Mouse (Mus musculus) frontal cortex, postnatal 25 days (tissue): ENCODE measurements around the gene Aim2.
"Not testable (repeated sequence)": the region's sequence is repeated elsewhere in the genome, so short reads cannot be mapped to it uniquely, and the experiment has no call there.

Experiments used
- DNase-seq, 2 experiments: peaks; one replicate each; pipeline ENCODE4 v3.0.0; 2022; ENCODE audit warnings: low spot score in 2 of 2

Aim2 gene

GRCm38 (mm10) chr1:173350372-173350957, at the start of gene Aim2:
Aim2 (plus strand) TSS chr1:173350879.
- no peak for DNase-seq

DNA sequence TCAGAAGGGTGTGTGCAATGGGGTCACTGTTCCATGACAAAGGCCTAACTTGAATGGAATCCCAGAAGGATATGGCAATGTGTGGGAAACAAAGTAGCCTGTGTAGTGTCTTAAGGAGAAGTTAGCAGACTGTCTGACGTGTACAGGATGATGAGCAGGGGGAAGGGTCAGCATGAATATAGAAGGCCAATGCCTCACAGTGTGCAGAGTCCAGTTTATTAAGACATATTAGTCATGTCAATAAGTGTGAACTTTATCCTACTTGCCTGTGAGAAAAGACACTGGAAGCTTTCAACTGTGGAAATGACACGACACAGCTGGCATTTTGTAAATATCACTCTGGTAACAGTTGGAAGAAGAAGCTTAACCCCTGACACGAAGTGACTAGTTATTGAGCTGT, 47.9 kb upstream of the Aim2 start:
- DNase-seq: not testable (repeated sequence)

DNA sequence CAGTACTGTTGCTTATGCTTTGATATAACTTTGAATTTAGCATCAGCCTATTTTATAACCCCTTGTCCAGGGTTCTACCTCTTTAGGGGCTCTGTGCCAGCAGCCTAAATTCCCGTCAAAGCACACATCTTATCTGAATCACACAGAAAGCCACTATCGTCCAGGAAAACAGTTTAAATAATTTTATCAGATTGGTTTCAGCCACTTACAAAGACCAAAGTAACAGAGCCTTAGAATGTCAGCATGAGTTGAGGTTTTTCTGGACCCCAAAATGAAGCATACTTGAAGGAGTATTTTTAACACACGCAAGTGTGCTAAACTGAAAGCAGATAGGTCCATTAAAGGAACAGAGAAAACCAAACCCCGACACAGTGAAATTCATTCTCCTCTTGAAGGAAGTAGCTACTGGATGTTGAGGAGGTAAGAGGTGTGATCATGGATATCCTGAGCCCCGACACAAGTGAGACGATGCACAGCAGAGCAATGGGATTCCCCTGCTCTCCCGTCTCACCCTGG, 37.1 kb upstream of the Aim2 start:
- not testable (repeated sequence) for DNase-seq

DNA sequence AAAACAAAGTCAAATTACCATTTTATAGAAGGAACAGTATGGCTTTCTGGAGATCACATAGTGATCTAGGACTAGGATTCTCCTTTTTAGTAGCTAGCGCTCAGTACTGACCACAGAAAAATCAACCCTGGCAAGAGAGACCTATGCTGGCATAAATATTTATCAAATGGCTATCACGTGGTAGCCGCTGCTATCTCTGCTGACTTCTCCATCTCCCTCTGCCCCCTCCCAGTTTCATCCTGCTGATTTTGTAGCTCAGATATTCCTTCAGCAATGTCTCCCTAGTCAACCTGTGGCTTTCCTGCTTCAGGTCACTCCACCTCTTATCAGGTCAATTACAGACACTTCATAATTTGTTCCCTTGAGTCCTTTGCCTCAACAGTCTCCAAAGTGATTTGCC, 35.0 kb upstream of the Aim2 start:
- no peak for DNase-seq

DNA sequence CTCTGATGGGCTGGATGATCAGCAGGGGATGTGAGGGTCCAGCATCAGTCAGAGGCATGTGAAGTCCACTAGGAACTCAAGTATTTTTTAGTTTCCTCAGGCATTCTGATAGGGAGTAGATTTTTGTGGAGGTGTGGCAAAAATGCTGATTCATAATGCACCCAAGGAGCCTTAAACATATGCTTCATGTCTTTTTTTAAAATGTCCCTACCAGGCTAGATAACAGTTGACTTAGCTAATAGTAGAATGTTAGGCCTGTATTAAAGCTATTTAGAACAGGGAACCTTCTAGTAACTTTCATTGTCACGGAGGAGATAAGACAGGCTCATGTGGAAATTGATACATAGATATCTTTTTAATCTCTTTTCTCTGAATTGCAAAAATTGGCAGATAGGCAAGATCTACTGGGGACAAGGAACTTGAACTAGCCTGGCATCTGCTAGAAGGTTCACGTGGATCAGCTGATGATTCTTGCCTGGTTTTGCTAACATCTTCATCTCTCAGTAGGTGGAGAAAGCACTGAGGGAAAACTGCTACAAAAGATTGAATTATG, 32.7 kb upstream of the Aim2 start:
- no peak for DNase-seq

DNA sequence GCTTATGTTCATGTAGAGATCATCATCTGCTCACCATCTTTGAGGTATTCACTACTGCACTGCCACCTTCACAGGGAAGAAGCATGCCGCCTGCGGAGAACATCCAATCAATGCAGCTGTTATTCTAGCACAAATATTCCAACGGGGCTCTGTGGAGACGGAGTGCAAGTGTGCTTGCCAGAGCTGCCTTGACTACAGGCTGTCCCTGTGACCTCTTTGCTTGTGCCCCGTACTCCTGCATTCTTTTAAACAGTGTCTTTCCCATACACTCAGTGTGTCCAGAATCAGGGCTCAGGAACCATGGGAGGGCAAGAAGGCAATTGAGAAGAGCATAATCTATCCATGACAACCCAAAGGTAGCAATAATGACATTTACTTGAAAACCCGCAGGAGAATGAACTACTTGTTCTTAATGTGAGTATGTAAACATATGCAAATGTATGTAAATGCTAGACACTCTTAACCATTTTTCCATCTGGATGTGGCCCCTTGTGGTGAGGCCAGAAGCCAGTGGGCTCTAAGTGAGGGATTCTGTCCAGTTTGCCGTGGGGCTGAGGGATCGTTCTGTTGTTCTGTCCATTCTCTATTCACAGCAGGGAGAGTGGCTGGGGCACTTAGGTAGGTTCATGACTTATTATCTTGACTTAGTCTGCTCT, 29.0 kb upstream of the Aim2 start:
- DNase-seq: no peak

DNA sequence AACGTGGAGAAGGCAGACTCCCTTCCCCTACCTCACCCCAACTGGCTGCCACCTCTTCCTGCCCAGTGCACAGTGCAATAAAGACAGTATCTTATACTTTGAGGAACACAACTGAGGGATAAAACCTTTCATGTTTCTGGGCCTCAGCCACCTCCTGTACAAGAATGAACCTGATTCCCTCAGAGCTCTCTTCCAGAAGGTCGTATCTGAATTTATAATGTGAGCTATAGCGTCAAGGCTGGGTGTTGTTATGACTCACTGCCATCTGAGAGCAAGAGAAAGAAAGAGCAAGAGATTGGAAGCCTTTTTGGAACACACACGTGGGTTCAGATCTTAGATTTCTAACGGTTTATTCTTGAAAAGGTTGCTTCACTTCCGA, 28.4 kb upstream of the Aim2 start:
- DNase-seq: no peak

DNA sequence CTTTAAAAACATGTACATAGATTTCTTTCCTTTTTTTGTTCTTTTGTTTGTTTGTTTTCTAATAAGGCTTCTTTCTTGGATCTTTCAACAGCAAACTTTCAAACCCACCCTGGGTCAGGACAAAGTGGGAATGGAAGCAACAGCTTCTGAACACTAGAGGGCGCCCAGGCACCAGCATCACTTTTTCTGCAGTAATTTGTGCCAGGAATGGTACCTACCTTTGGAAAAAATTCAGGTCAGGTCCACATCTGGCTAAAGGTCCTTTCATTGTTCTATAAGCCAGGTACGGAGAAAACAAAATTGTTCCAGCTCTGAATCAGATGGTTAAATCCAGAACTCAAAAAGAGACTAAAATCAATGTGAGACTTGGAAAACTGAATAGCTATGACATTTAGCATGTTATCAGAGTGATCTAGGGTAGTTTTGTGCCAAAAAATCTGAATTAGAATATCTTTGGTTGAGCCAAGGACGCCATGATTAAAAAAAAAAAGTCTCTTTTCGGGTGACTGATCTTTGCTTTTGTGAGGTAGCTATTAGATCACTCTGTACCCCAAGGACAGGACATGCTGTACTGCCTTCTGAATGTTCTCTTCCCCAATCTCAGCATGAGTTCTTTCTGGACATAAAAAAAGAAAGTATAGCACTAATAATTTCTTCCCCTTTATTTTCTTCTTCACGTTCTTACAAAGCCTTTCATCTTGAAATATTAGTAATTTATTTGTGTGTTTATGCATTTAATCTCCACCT, 26.7 kb upstream of the Aim2 start:
- no peak for DNase-seq

DNA sequence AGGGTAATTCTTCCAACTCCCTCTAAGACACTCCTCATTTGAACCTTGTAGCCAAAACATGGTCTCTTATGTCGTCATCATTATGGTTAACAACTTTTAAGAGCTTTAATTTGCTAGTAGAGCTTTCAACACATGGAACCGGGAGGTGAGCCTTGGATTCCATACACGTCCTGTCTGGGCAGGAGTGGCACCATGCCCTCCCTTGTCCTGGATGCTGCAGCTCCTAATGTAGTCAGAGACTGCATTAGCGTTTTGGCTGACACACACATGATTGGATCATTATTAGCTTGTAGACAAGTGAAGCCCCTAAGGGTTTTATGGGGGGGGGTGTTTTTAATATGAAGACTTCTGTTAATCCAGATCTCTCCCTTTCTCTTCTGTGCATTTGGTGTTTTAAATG, 25.7 kb upstream of the Aim2 start:
- DNase-seq: no peak

DNA sequence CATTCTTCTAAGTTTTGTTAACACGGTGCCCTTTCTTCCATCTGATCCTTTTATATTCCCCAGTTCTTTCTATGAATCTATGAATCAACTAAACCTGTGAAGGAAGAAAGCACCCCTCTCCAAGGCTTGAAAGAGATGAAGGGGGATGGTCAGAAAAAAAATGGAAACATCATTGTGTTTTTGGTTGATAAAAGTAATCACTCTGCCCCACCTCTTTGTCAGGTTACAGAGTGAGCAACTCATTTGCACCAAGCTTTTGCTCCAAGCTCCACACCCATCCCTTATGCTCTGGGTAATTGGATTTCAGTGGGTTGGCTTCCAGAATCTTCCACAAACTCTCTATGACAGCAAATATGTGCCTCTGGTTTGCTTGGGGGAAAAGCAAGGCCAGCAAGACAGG, 25.3 kb upstream of the Aim2 start:
- no peak for DNase-seq

- no peak for DNase-seq
Observed at GRCm38 (mm10) chr1:173326552-173326951, 24.1 kb upstream of the Aim2 start.

DNA sequence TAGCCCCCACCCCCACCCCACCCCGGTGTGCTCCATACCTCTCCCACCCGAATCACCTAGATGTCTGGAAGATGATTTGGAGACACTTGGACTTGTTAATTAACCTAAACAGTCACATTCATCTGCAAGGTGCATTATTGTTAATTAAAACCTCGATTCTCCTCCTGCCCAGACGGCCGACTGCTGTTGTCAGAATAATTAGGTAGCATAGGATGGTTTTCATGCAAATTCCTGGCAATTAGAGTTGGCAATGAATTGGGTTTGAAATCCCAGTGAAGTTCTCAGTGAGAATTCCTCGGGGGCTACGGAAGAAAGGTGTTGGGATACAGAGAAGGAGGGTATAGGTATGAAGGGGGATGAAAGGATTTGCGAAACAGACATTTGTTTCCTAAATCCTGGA, 22.2 kb upstream of the Aim2 start:
- DNase-seq: no peak

DNA sequence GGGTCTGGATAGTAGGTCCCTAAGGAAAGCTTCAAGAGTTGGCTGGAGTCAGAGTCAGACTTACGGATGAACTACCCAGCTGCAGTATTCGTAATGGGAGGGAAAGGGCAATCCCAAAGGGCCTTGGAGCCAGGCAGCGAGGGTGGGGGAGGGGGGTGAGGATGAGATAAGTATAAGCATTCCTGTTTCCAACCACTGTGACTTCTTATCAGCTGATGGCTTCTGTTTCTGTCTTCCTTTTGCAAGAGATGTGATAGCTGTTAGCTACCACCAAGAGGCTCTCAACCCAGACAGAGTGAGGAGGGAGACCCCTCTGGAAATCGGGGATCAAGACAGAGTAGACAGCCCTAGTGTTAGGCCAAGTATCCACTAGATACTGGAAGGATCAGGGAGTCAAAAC, 21.5 kb upstream of the Aim2 start:
- no peak for DNase-seq

DNA sequence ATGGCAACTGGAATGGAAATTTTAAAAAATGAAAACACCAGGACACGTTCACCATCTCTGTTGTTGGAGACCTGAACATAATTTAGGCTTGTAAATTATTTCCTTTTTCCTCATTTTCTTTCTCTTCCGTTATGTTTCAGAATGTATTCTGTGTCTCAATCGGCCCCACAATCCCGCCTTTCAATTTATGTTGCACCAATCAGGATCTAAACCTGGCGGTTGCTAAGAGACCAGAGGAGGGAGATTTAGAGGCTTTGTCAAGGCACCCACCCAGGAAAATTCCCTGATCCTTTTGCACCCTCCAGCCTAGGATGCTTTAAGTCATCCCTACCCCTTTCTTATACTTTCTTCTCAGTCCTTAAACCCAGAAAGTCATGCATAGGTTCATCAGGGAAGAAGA, 20.9 kb upstream of the Aim2 start:
- no peak for DNase-seq

GRCm38 (mm10) chr1:173332418-173332817, 18.3 kb upstream of the Aim2 start:
- no peak for DNase-seq

DNA sequence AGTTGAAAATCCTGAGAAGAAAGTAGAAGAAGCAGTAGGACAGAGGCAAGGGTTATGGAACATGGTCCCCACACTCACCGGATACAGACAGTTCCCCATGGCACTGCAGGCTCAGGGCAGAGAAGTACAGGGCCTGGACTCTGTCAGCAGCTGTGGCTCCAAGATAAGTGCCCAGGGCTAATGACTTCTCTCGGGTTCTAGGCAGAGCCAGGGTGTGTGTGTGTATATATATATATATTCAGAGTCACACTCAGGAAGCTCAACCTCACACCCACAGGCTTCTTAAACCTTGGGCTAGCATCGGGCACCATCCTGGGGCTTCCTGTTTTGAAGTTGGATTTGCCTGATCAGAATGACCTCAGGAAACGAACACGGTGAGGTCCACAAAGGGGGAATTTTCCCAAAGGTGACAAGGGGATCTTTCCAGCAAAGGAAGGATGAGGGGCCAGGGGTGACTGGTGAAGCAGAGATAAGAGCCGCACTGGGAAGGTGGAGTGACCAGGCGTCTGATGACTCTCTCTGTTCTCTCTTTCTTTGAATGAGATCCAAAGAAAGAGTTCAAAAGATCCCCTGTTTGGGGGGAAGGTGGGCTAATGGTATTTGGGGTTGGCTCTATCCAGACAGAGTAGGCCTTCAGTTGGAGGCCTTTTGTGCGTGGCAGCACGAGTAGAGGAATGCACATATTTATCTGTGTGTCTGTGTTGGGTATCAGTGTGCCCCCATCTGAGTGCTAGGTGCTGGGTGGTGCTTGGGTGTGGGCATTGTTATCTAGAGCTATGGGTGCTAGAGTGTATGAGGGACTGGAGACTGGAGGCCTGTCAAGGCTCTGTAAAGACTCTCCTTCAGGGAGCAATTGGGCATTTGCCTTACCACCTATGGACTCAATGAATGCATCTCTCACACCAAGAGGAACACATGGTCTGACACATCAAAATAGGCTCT, 17.1 kb upstream of the Aim2 start, which contains the start of gene Ackr1:
TSS of gene Ackr1 (minus strand) at position 439 of the 942 bp plus-strand sequence.
- no peak for DNase-seq

- DNase-seq: no peak
Observed at GRCm38 (mm10) chr1:173335903-173336302, 14.8 kb upstream of the Aim2 start.

GRCm38 (mm10) chr1:173337008-173337407, 13.7 kb upstream of the Aim2 start:
- DNase-seq: no peak

GRCm38 (mm10) chr1:173339543-173339942, 11.1 kb upstream of the Aim2 start:
- peak; percentile 61 to 69 for DNase-seq

GRCm38 (mm10) chr1:173342425-173342824, 8.3 kb upstream of the Aim2 start:
- DNase-seq: no peak

GRCm38 (mm10) chr1:173343934-173344333, 6.7 kb upstream of the Aim2 start:
- no peak for DNase-seq
